Mouse (Mus musculus): Measurements from ENCODE around the gene Ncstn.

DNA sequence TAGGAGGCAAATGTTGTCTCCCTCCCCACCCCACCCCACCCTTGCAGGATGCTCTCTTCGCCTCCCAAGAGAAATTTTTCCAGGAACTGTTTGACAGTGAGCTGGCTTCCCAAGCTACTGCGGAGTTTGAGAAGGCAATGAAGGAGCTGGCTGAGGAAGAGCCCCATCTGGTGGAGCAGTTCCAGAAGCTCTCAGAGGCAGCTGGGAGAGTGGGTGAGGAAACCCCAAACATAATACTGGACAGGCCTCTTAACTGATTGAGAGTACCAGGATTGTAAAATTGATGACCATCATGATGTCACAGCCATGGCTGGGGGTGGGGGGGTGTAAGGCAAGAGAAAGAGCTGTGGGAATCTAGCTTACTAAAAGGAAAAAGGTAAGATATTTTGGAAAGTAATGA is 46.5 kb upstream of the Ncstn start:
- TF ChIP-seq CTCF (IDR thresholded peaks at IDR 0.05; ENCODE audit: borderline replicate concordance, insufficient read depth, low read length) (no peak), POLR2A (IDR thresholded peaks at IDR 0.05; ENCODE audit: low read depth, low read length) (no peak)
